Mouse (Mus musculus): ENCODE results near the gene Rnf126. TPM values are rescaled to one million over a fixed set of nuclear protein-coding genes. Genes with fewer than 3 reads are reported as not detected.

Gene Rnf126
- polyA plus RNA-seq (2014; fragmentation: Illumina TruSeq; extraction: RNeasy Lipid Tissue Mini Kit (QIAGEN cat#74804)) = 0.29 TPM

DNA sequence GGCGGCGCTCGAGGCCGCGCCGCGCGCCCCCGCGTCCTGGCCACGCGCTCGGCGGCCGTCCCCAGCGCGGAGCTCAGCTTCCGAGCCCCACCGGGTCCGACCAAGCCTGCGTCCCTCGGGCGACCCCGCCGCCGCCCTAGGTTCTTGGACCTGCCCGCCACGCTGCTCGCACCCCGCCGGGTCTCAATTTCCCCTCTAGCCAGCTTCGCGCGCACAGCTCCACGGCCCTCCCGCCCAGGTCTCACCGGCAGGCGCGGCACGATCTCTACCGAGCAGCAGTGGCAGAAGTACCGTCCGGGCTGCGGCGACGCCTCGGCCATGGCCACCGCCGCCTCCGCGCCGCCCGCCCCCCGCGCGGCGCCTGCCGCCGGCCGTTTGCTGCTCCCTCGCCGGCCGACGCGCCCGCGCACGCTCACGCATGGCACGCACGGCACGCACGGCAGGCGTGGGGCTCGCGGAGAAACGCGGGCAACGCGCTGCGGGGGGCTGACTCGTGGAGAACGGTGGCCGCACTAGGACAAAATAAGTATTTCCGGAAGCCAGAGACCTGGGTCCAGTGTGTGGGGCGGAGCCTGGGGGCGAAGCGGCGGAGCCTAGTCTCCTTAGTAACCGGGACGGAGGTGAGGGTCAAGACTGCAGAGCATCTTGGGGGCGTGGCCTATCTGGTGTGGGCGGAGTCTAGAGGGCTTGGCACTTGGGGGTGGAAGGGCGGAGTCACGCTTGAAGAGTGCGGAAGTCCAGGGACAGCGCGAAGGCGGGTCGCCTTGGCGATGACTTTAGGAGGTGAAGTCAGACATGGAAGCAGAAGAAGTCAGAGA lies at the start of gene Rnf126:
Rnf126 (minus strand) TSS at position 445 of the 818 bp plus-strand sequence.

DNA sequence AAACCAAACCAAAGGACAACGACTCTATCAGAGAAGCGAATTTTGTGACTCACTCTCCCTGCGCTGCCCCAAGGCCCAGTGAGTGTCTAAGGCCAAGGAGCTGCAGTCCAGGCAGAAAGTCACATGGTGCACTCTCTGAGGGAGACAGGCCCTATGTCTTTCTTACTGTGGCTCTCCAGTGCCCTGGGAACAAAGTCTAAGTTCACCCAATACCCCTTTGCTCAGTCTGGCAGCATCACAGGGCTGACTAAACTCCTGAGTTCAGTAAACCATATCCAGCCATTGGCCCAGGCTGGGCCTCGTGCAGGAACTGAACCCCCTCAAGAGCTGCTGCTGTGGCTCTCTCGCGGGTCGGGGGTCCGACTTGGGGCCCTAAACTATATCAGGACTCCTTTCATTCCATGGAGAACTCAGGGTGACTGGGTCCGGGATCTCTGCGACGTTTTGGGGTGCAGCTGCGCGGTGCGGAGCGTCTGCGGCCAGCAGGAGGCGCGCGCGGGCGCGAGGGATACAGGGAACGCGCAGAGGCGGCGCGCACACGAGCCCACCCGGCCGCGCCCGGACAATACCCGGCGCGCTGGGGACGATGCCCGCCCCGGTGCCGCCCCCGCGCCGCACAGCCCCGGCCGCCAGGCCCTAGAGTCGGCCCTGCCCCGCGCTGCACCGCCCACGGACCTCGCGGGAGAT lies 26.4 kb upstream of the Rnf126 start, which contains the start of gene Palm:
Palm (plus strand) TSS at position 522 of the 687 bp plus-strand sequence.

DNA sequence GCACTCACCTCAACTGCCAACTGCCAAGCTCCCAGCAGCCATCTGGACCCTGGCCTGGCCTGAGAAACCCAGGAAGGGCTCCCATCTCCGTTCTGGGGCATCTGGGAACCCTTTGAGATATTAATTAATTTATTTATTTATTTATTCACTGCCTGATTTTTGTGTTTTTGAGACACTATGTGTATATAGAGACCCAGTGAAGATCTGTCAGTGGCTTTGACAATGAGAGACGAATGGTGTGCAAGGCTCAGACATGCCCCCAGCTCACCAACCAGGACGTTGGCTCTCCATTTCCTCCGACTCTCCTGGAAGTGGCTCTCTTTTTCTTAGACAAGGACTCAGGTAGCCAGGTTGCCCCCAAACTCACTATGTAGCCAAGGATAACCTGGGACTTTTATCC lies 24.1 kb upstream of the Rnf126 start, which contains the start of gene Prss57:
Prss57 (minus strand) TSS at position 101 of the 400 bp plus-strand sequence.

DNA sequence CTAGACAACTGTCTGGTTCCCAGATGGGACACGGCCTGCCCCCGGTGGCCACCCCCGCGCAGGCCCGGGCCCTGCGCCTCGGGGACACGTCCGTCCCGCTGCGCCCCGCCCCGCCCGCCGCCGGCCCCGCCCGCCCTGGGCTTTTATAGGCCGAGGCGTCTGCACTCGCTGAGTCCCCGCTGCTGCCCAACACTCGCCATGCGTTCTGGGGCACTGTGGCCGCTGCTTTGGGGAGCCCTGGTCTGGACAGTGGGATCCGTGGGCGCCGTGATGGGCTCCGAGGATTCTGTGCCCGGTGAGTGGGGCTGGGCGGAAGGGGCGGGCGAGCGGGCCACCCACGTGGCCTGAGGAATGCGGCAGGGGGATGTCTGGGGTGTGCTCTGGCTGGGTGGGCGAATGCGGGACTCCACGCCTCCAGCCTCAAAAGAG lies 10.4 kb upstream of the Rnf126 start, which contains the start of gene Fstl3:
Fstl3 (plus strand) TSS at position 170 of the 429 bp plus-strand sequence.

DNA sequence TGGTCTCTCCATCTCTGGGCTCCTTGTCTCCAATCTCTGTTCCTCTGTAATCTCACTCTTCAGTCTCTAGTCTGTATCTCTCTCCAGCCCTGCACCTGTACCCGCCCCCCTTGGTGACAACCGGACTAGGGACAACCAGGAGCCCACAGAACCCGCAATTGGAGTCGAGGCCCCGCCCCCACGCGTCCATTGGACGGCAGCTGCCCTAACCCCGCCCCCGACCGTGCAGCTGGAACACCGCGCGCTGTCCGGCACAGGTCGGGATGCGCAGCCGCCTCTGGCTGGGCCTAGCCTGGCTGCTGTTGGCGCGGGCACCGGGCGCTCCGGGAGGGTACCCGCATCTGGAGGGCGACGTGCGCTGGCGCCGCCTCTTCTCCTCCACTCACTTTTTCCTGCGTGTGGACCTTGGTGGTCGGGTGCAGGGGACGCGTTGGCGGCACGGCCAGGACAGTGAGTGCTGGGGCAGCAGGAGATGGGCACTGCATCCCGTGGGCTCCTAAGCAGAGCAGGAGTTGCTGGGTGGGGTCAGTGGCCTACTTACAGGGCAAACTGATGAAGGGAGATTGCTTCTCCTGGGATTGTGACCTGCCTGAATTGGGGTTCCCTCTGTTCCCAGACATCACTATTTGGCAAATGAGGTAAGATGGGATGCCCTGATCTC lies 11.8 kb downstream of the Rnf126 start, which contains the start of gene Fgf22:
Fgf22 (plus strand) TSS at position 221 of the 661 bp plus-strand sequence.

DNA sequence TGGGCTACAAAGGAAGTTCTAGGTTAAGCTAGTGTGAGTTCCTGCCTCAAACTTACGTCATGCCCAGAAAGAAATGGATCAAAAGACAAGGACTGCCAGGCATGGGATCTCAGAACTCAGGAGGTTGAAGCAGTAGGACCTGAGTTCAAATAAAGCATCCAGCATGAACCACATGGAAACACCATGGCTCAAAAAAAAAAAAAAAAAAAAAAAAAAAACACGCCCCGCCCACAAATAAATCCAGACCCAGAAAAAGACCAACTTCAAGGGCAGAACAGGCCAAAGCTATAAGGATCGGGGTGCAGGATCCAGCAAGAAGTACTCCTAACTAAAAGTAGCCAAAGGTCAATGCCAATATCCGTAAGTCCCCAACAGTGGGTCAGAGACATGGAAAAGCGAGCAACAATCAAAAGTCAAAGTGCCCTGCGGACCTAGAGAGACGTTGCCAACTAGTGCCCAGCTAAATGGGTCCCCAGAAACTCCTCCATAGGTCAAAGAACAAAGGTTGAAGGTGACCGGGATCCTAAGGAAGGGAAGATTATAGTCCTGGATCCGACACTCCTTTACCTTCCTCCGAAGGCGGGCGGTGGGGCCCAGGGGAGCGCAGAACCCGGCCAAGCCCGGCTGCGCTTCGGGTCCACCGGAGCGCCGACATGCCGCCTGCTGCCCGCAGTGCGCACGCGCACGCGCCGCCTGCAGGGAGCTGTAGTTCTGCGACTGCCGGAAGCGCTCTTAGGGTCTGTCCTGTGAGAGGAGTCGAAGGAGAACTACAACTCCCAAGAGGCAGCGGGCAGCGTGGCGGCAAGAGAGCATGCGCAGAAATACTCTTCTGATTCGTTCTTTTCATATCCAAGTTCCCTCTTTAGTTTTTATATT lies 20.6 kb downstream of the Rnf126 start, which contains the start of gene Polrmt:
Polrmt (minus strand) TSS at position 684 of the 876 bp plus-strand sequence.

DNA sequence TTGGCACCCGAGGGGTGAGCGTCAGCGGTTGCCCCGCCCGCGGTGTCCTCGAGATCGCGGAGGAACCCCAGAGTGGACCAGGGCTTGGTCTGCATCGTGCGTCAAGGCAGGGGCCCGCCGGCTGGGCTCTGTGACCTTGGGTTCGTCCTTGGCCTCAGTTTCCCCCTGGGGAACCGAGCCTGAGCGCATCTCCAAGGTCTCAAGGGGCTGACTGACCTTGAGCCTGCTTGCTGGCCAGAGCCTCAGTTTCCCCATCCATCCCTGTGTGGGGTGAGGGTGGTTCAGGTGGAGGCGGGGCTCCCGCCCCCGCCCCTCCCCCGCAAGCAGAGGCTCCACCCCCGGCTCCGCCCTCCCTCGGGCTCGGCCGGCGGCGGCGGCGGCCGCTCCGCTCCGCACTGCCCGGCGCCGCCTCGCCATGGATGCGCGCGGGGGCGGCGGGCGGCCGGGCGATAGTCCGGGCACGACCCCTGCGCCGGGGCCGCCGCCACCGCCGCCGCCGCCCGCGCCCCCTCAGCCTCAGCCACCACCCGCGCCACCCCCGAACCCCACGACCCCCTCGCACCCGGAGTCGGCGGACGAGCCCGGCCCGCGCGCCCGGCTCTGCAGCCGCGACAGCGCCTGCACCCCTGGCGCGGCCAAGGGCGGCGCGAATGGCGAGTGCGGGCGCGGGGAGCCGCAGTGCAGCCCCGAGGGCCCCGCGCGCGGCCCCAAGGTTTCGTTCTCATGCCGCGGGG lies 50.3 kb downstream of the Rnf126 start, which contains the start of gene Hcn2:
Hcn2 (plus strand) TSS at position 381 of the 734 bp plus-strand sequence.

Other genes with a start within 250 kb of the Rnf126 start
- gene Plpp2, start 233.2 kb downstream of the Rnf126 start, polyA plus RNA-seq (2014; fragmentation: Illumina TruSeq; extraction: RNeasy Lipid Tissue Mini Kit (QIAGEN cat#74804)) = 1.3 TPM
- gene Mier2, start 211.8 kb downstream of the Rnf126 start, polyA plus RNA-seq (2014; fragmentation: Illumina TruSeq; extraction: RNeasy Lipid Tissue Mini Kit (QIAGEN cat#74804)) = not detected
- gene Theg, start 179.6 kb downstream of the Rnf126 start, polyA plus RNA-seq (2014; fragmentation: Illumina TruSeq; extraction: RNeasy Lipid Tissue Mini Kit (QIAGEN cat#74804)) = not detected
- not detected for gene C2cd4c, start 152.9 kb downstream of the Rnf126 start, polyA plus RNA-seq (2014; fragmentation: Illumina TruSeq; extraction: RNeasy Lipid Tissue Mini Kit (QIAGEN cat#74804))
- gene Shc2, start 129.0 kb downstream of the Rnf126 start, polyA plus RNA-seq (2014; fragmentation: Illumina TruSeq; extraction: RNeasy Lipid Tissue Mini Kit (QIAGEN cat#74804)) = 1.7 TPM
- gene Odf3l2, start 121.2 kb downstream of the Rnf126 start, polyA plus RNA-seq (2014; fragmentation: Illumina TruSeq; extraction: RNeasy Lipid Tissue Mini Kit (QIAGEN cat#74804)) = not detected
- not detected for gene Madcam1, start 102.4 kb downstream of the Rnf126 start, polyA plus RNA-seq (2014; fragmentation: Illumina TruSeq; extraction: RNeasy Lipid Tissue Mini Kit (QIAGEN cat#74804))
- not detected for gene Tpgs1, start 97.6 kb downstream of the Rnf126 start, polyA plus RNA-seq (2014; fragmentation: Illumina TruSeq; extraction: RNeasy Lipid Tissue Mini Kit (QIAGEN cat#74804))
- not detected for gene Cdc34, start 84.8 kb downstream of the Rnf126 start, polyA plus RNA-seq (2014; fragmentation: Illumina TruSeq; extraction: RNeasy Lipid Tissue Mini Kit (QIAGEN cat#74804))
- not detected for gene Gzmm, start 77.9 kb downstream of the Rnf126 start, polyA plus RNA-seq (2014; fragmentation: Illumina TruSeq; extraction: RNeasy Lipid Tissue Mini Kit (QIAGEN cat#74804))
- 239 TPM for gene Bsg, start 62.5 kb downstream of the Rnf126 start, polyA plus RNA-seq (2014; fragmentation: Illumina TruSeq; extraction: RNeasy Lipid Tissue Mini Kit (QIAGEN cat#74804))
- gene Hcn2, start 50.3 kb downstream of the Rnf126 start, polyA plus RNA-seq (2014; fragmentation: Illumina TruSeq; extraction: RNeasy Lipid Tissue Mini Kit (QIAGEN cat#74804)) = 0.20 TPM
- gene Polrmt, start 20.4 kb downstream of the Rnf126 start, polyA plus RNA-seq (2014; fragmentation: Illumina TruSeq; extraction: RNeasy Lipid Tissue Mini Kit (QIAGEN cat#74804)) = not detected
- gene Fgf22, start 11.9 kb downstream of the Rnf126 start, polyA plus RNA-seq (2014; fragmentation: Illumina TruSeq; extraction: RNeasy Lipid Tissue Mini Kit (QIAGEN cat#74804)) = not detected
- gene Fstl3, start 10.3 kb upstream of the Rnf126 start, polyA plus RNA-seq (2014; fragmentation: Illumina TruSeq; extraction: RNeasy Lipid Tissue Mini Kit (QIAGEN cat#74804)) = 1.2 TPM
- not detected for gene Prss57, start 24.0 kb upstream of the Rnf126 start, polyA plus RNA-seq (2014; fragmentation: Illumina TruSeq; extraction: RNeasy Lipid Tissue Mini Kit (QIAGEN cat#74804))
- 0.77 TPM for gene Palm, start 26.6 kb upstream of the Rnf126 start, polyA plus RNA-seq (2014; fragmentation: Illumina TruSeq; extraction: RNeasy Lipid Tissue Mini Kit (QIAGEN cat#74804))
- gene Misp, start 54.0 kb upstream of the Rnf126 start, polyA plus RNA-seq (2014; fragmentation: Illumina TruSeq; extraction: RNeasy Lipid Tissue Mini Kit (QIAGEN cat#74804)) = not detected
- gene Ptbp1, start 87.5 kb upstream of the Rnf126 start, polyA plus RNA-seq (2014; fragmentation: Illumina TruSeq; extraction: RNeasy Lipid Tissue Mini Kit (QIAGEN cat#74804)) = 114 TPM
- not detected for gene Prtn3, start 107.5 kb upstream of the Rnf126 start, polyA plus RNA-seq (2014; fragmentation: Illumina TruSeq; extraction: RNeasy Lipid Tissue Mini Kit (QIAGEN cat#74804))
- not detected for gene Plppr3, start 107.7 kb upstream of the Rnf126 start, polyA plus RNA-seq (2014; fragmentation: Illumina TruSeq; extraction: RNeasy Lipid Tissue Mini Kit (QIAGEN cat#74804))
- not detected for gene Elane, start 119.3 kb upstream of the Rnf126 start, polyA plus RNA-seq (2014; fragmentation: Illumina TruSeq; extraction: RNeasy Lipid Tissue Mini Kit (QIAGEN cat#74804))
- gene Cfd, start 123.9 kb upstream of the Rnf126 start, polyA plus RNA-seq (2014; fragmentation: Illumina TruSeq; extraction: RNeasy Lipid Tissue Mini Kit (QIAGEN cat#74804)) = 1.5 TPM
- gene Med16, start 142.0 kb upstream of the Rnf126 start, polyA plus RNA-seq (2014; fragmentation: Illumina TruSeq; extraction: RNeasy Lipid Tissue Mini Kit (QIAGEN cat#74804)) = 0.37 TPM
- not detected for gene Gm26602, start 143.9 kb upstream of the Rnf126 start, polyA plus RNA-seq (2014; fragmentation: Illumina TruSeq; extraction: RNeasy Lipid Tissue Mini Kit (QIAGEN cat#74804))
- gene Kiss1r, start 150.0 kb upstream of the Rnf126 start, polyA plus RNA-seq (2014; fragmentation: Illumina TruSeq; extraction: RNeasy Lipid Tissue Mini Kit (QIAGEN cat#74804)) = not detected
- gene R3hdm4, start 154.3 kb upstream of the Rnf126 start, polyA plus RNA-seq (2014; fragmentation: Illumina TruSeq; extraction: RNeasy Lipid Tissue Mini Kit (QIAGEN cat#74804)) = 8.0 TPM
- 3.3 TPM for gene Arid3a, start 160.1 kb upstream of the Rnf126 start, polyA plus RNA-seq (2014; fragmentation: Illumina TruSeq; extraction: RNeasy Lipid Tissue Mini Kit (QIAGEN cat#74804))
- 1.2 TPM for gene Wdr18, start 193.2 kb upstream of the Rnf126 start, polyA plus RNA-seq (2014; fragmentation: Illumina TruSeq; extraction: RNeasy Lipid Tissue Mini Kit (QIAGEN cat#74804))
- not detected for gene Grin3b, start 203.8 kb upstream of the Rnf126 start, polyA plus RNA-seq (2014; fragmentation: Illumina TruSeq; extraction: RNeasy Lipid Tissue Mini Kit (QIAGEN cat#74804))
- not detected for gene Tmem259, start 217.4 kb upstream of the Rnf126 start, polyA plus RNA-seq (2014; fragmentation: Illumina TruSeq; extraction: RNeasy Lipid Tissue Mini Kit (QIAGEN cat#74804))
- gene Cnn2, start 221.6 kb upstream of the Rnf126 start, polyA plus RNA-seq (2014; fragmentation: Illumina TruSeq; extraction: RNeasy Lipid Tissue Mini Kit (QIAGEN cat#74804)) = 10.0 TPM
- 0.14 TPM for gene Abca7, start 229.5 kb upstream of the Rnf126 start, polyA plus RNA-seq (2014; fragmentation: Illumina TruSeq; extraction: RNeasy Lipid Tissue Mini Kit (QIAGEN cat#74804))
- gene Arhgap45, start 249.7 kb upstream of the Rnf126 start, polyA plus RNA-seq (2014; fragmentation: Illumina TruSeq; extraction: RNeasy Lipid Tissue Mini Kit (QIAGEN cat#74804)) = not detected

Measured in ovary, adult 10 weeks (tissue).